Mouse (Mus musculus): ENCODE measurements around the gene Gm28308.

- TF ChIP-seq POLR2A (IDR thresholded peaks at IDR 0.05; ENCODE audit: extremely low read depth, insufficient read depth, low read length) (no peak), CTCF (IDR thresholded peaks at IDR 0.05; ENCODE audit: extremely low read depth, insufficient read depth, low read length) (no peak)
Observed at GRCm38 (mm10) chr6:52243681-52244121, 30.6 kb upstream of the Gm28308 start.
